Comparison of ENCODE assay signal across 9 mouse cellular contexts in genomic region chr16:63863913-63864330, GRCm38 (mm10). TPM values are rescaled to one million over a fixed set of nuclear protein-coding genes. Genes with fewer than 3 reads are reported as not detected.
DNase-seq lines count a peak whose midpoint lies in the region; ATAC-seq and TF ChIP-seq lines count a peak whose summit lies in the region.
"Had no signal": no experiment of that assay in that cellular context is flagged by ENCODE, and none has a peak within 500 bp of the region (broad histone marks: within the 10 kb centered on the region; RNA-seq: fewer than 3 reads in every experiment).

Epha3 (minus strand) TSS chr16:63864175.

- H3K36me3 ChIP-seq in liver, postnatal 0 days (replicated peaks; ENCODE audit: insufficient read depth, low read length), result no peaks in the 10 kb centered on the region
- H3K36me3 ChIP-seq in neural tube, embryonic 13.5 days, result no peaks in the 10 kb centered on the region

- DNase-seq in Muller cell, postnatal 12 days (ENCODE audit: inconsistent ontology term), result peak; percentile 83
- peak; percentile 89 for DNase-seq in cerebellum, adult 9-10 months
- DNase-seq in frontal cortex, adult 2 months (ENCODE audit: extremely low spot score in 1 of 2, low spot score in 1 of 2), result peak; percentile 76 to 89
- peak; percentile 72 for DNase-seq in heart, postnatal 4 days
- DNase-seq in layer of hippocampus, adult 2 months (ENCODE audit: low spot score in 2 of 2), result peak; percentile 82 to 88
- peak; percentile 50 for DNase-seq in liver, postnatal 0 days
- DNase-seq in thymus, postnatal 14 days, result peak; percentile 23

- under 1% methylated on average over 28 of the region's 28 CpGs for WGBS in liver, postnatal 0 days (ENCODE audit: insufficient replicate concordance)
- under 1% methylated on average over 28 of the region's 28 CpGs for whole genome bisulfite sequencing in neural tube, embryonic 13.5 days

- peak within 1 kb of the TSS; percentile 72 for H3K4me2 ChIP-seq in liver, postnatal 0 days (ENCODE audit: low read depth, low read length)
- H3K4me2 ChIP-seq in neural tube, embryonic 13.5 days, result peak within 1 kb of the TSS; percentile 71

- H3K9me3 ChIP-seq in liver, postnatal 0 days (ENCODE audit: low read length), result no peaks in the 10 kb centered on the region
- H3K9me3 ChIP-seq in neural tube, embryonic 13.5 days, result no peaks in the 10 kb centered on the region

- no peak for TF ChIP-seq EP300 in liver, postnatal 0 days (IDR thresholded peaks at IDR 0.05; ENCODE audit: low read depth)

- peak within 1 kb of the TSS; percentile 89 for H3K4me3 ChIP-seq in layer of hippocampus, adult 2 months
- peak within 1 kb of the TSS; percentile 24 for H3K4me3 ChIP-seq in liver, postnatal 0 days (ENCODE audit: low read depth, low read length)
- peak within 1 kb of the TSS; percentile 66 for H3K4me3 ChIP-seq in neural tube, embryonic 13.5 days

- H3K27ac ChIP-seq in layer of hippocampus, adult 2 months, result peak within 1 kb of the TSS; percentile 84
- H3K27ac ChIP-seq in liver, postnatal 0 days (ENCODE audit: low read depth), result no peak within 1 kb of the TSS
- H3K27ac ChIP-seq in neural tube, embryonic 13.5 days (replicated peaks), result peak within 1 kb of the TSS; percentile 66

- peaks cover 6% of the 10 kb centered on the region; the same call in 1 of the 2 replicates for H3K4me1 ChIP-seq in liver, postnatal 0 days (ENCODE audit: insufficient read depth)
- H3K4me1 ChIP-seq in neural tube, embryonic 13.5 days (replicated peaks), result peaks cover 4% of the 10 kb centered on the region

- H3K27me3 ChIP-seq in liver, postnatal 0 days (ENCODE audit: insufficient read depth, low read length), result peaks cover 7% of the 10 kb centered on the region; the same call in 1 of the 2 replicates
- 0 out of 2 replicates have a peak, but pooled peaks cover 4% of the 10 kb centered on the region for H3K27me3 ChIP-seq in neural tube, embryonic 13.5 days

- no peak for ATAC-seq in liver, postnatal 0 days
- peak; percentile 92 for ATAC-seq in neural tube, embryonic 13.5 days (ENCODE audit: low read depth)
- ATAC-seq: Patski had no signal

- H3K9ac ChIP-seq in liver, postnatal 0 days (replicated peaks), result no peak within 1 kb of the TSS
- peak within 1 kb of the TSS; percentile 66 for H3K9ac ChIP-seq in neural tube, embryonic 13.5 days

- TF ChIP-seq CTCF in layer of hippocampus, adult 2 months (conservative IDR thresholded peaks at IDR 0.05), result no peak
- no peak for TF ChIP-seq CTCF in liver, postnatal 0 days (IDR thresholded peaks at IDR 0.05; ENCODE audit: low read depth)

RNA-seq across cellular contexts. Expression of gene Epha3, which starts in this region (rescaled TPM):
- 8.0 and 8.8 TPM in 2 replicates for polyA plus RNA-seq in frontal cortex, adult 2 months (2012; rRNA removed)
- total RNA-seq in heart, postnatal 4 days (2021), result 1 to 10 TPM; 3.1 to 3.2 TPM
- 10 to 100 TPM; 17.5 to 17.6 TPM for total RNA-seq in layer of hippocampus, adult 2 months (2021)
- polyA plus RNA-seq in liver, postnatal 0 days (2015; fragmentation: Nextera tagmentation; extraction: Ambion mirVana), result 0.67 and 0.78 TPM in 2 replicates
- 17.5 and 25.0 TPM in 2 replicates for polyA plus RNA-seq in neural tube, embryonic 13.5 days (2015; fragmentation: Nextera tagmentation; extraction: Ambion mirVana)
- polyA plus RNA-seq: Patski had no signal

Comparison
In these comparisons a context has a peak if more than half of its experiments do, and no peak if none do; other contexts are left out.
1. RNA of gene Epha3 (total RNA-seq): 17.5 to 17.6 TPM in layer of hippocampus, adult 2 months; 3.1 to 3.2 TPM in heart, postnatal 4 days; every median in the first group is over 4 times any median in the second.
2. Peak in DNase-seq, H3K4me3 ChIP-seq and H3K4me2 ChIP-seq in liver, postnatal 0 days; RNA of the gene not detected or under 1 TPM.
3. DNase-seq: peak in every context shown above with its lines; median percentile 89 in cerebellum, adult 9-10 months; 85 in layer of hippocampus, adult 2 months; 83 in Muller cell, postnatal 12 days; 82 in frontal cortex, adult 2 months; 72 in heart, postnatal 4 days; 50 in liver, postnatal 0 days; 23 in thymus, postnatal 14 days.
4. H3K4me3 ChIP-seq: peak in every context shown above with its lines; median percentile 89 in layer of hippocampus, adult 2 months; 66 in neural tube, embryonic 13.5 days; 24 in liver, postnatal 0 days.